Mouse (Mus musculus) neural tube, embryonic 11.5 days (tissue): ENCODE data around the gene Atpif1. TPM values are rescaled to one million over a fixed set of nuclear protein-coding genes. Genes with fewer than 3 reads are reported as not detected.

Experiments used
- ATAC-seq: fragments of 200-750 bp; cut with Nextera tagmentation; 2 replicates; pipeline ENCODE4 v1.8.0; 2017; ENCODE audit warnings: moderate number of reproducible peaks, mild to moderate bottlenecking, moderate TSS enrichment, moderate library complexity; ENCODE audit not compliant: insufficient read depth, low FRiP score, low TSS enrichment
- DNase-seq: peaks from one replicate; pipeline ENCODE4 v3.0.0-alpha.2; 2015; ENCODE audit warnings: low spot score
- H3K27ac ChIP-seq: fragments of 300-500 bp; sonication (generic); 2 replicates; pipeline ENCODE4 v1.5.1; 2014; ENCODE audit warnings: low read depth, mild to moderate bottlenecking, low read length
- H3K27me3 ChIP-seq: fragments of 300-500 bp; sonication (generic); 2 replicates; pipeline ENCODE4 v1.6.1; 2014; ENCODE audit warnings: mild to moderate bottlenecking, low read length, mixed read lengths; ENCODE audit not compliant: control insufficient read depth, insufficient read depth
- H3K36me3 ChIP-seq: fragments of 300-500 bp; sonication (generic); 2 replicates; pipeline ENCODE4 v1.6.1; 2014; ENCODE audit warnings: mild to moderate bottlenecking, low read length, moderate library complexity, mixed read lengths; ENCODE audit not compliant: control insufficient read depth, insufficient read depth
- H3K4me1 ChIP-seq: fragments of 300-500 bp; sonication (generic); 2 replicates; pipeline ENCODE4 v1.6.1; 2014; ENCODE audit warnings: low read length, mixed read lengths; ENCODE audit not compliant: control insufficient read depth, insufficient read depth
- H3K4me2 ChIP-seq: fragments of 300-500 bp; sonication (generic); 2 replicates; pipeline ENCODE4 v1.6.1; 2014; ENCODE audit warnings: low read depth, mild to moderate bottlenecking, moderate library complexity
- H3K4me3 ChIP-seq: fragments of 300-500 bp; sonication (generic); 2 replicates; pipeline ENCODE4 v1.5.1; 2014; ENCODE audit warnings: low read depth, low read length
- H3K9ac ChIP-seq: fragments of 300-500 bp; sonication (generic); 2 replicates; pipeline ENCODE4 v1.6.1; 2014; ENCODE audit warnings: mild to moderate bottlenecking, low read length
- H3K9me3 ChIP-seq: fragments of 300-500 bp; sonication (generic); 2 replicates; pipeline ENCODE4 v1.6.1; 2016; ENCODE audit warnings: low read length; ENCODE audit not compliant: control insufficient read depth
- WGBS: fragments of 180-500 bp; shearing (Covaris S2); extraction: QIAGEN DNeasy Blood & Tissue Kit; methylation state at CpG from one replicate; pipeline ENCODE4 v1.1.7; 2014; 5-methylcytosine and 5-hydroxymethylcytosine counted together
- polyA plus RNA-seq: library from polyadenylated mRNA; unstranded; fragments of >200 nt; fragmentation: Nextera tagmentation; extraction: Ambion mirVana; gene quantifications from 2 replicates; pipeline ENCODE4 v1.2.1, GENCODE M21; 2014

Gene Atpif1
- 1,030 and 1,051 TPM in 2 replicates for polyA plus RNA-seq

DNA sequence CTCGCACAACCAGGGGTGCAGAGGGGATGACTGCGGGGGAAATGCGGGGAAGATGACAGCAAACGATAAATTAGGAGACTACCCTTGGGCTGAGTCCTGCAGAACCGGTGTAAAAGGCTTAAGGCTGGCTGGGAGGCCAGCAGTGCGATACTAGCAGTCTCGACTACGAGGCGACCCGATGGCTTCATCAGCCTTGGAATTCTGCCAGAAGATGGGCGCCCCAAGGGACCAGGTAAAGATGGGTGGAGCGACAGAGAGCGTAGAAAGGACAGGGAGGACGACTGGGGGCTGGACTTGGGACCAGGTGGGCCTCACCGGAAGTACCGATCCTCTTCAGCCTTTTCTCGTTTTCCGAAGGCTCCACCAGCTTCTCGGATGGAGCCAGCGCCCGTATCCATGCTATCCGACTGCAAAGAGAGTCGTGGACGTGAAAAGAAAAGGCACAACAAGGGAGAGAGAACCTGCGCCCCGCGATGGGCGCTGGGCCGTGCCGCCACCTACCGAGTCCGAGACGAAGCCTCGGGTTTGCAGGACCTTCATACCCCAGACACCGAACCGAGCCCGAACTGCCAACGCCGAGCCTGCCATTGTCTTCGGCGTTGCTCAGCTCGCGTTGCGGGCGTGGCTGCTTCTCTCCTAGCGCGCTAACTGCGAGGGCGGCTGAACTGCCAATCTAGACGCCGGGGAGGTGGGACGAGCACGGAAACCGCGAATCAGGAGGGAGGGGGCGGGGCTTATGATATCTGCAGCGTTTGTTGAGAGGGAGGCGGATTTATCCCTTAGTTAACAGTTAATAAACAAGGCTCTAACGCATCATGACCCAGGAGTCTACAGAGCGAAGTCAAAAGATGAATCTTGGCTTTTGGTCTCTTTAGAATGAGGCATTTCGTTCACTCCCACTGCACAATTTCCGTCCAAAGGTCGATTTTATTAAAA lies at the start of gene Atpif1:
Gene Atpif1 (minus strand): TSS at position 679 of the 936 bp plus-strand sequence.
- Histone ChIP-seq H3K9me3 (no peaks in the 10 kb centered on the region), H3K27me3 (no peaks in the 10 kb centered on the region), H3K4me3 (peak within 1 kb of the TSS; percentile 75), H3K36me3 (no peaks in the 10 kb centered on the region), H3K4me2 (peak within 1 kb of the TSS; percentile 89), H3K9ac (peak within 1 kb of the TSS; percentile 88), H3K27ac (peak within 1 kb of the TSS; percentile 81), H3K4me1 (peaks cover 8% of the 10 kb centered on the region)
- DNase-seq (peak; percentile 93), ATAC-seq (peak; percentile 83)
- under 1% methylated on average over 62 of the region's 63 CpGs for WGBS

DNA sequence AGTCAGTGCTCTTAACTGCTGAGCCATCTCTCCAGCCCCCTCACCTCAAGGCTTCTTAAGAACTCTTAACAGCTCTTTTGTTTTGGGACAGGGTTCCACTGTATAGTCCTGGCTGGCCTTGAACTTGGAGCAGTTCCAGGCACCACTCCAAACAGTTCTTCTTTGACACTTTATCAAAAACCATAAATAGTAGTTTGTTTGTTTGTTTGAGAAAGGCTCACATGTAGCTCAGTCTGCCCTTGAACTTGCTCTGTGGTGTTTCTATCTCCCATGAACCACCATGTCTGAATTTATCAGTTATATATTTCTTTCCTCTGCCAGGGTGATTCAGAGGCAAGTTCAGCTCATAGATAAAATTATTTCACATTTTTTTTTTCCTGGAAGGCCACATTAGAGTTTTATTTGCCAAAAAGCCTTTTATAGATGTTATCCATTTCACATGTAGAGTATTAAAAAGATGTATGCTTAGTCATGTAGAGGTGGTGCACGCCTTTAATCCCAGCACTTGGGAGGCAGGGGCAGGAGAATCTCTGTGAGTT lies 41.4 kb upstream of the Atpif1 start:
- no peak overlapping the region for H3K4me2 ChIP-seq
- H3K27ac ChIP-seq, result no peak overlapping the region
- no peak overlapping the region for H3K9ac ChIP-seq
- ATAC-seq (no peak), DNase-seq (no peak)
- no peak overlapping the region for H3K4me3 ChIP-seq
- no peaks in the 10 kb centered on the region for H3K4me1 ChIP-seq
- no peaks in the 10 kb centered on the region for H3K9me3 ChIP-seq
- WGBS, result 88% methylated on average over 1 of the region's 1 CpGs
- no peaks in the 10 kb centered on the region for H3K36me3 ChIP-seq
- no peaks in the 10 kb centered on the region for H3K27me3 ChIP-seq

DNA sequence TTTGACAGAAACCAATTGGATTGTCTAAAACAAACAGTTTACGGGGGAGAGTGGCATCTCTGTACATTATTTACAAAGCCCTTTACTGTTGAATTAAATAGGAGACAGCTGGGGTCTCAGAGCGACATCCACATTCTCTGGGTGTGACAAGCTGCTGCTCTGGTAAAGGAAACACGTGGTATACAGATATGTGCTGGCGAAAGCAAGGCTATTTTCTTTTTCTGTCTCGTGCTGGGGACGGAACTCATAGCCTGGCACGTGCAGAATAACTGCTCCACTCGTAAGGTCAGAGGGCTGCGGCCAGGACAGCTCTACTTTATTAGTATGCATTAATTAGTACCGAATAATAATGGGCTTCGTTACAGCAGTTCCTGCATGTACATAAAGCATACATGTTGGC lies 39.9 kb upstream of the Atpif1 start:
- Histone ChIP-seq H3K27ac (no peak overlapping the region), H3K9me3 (no peaks in the 10 kb centered on the region), H3K4me2 (no peak overlapping the region), H3K4me3 (no peak overlapping the region), H3K27me3 (no peaks in the 10 kb centered on the region), H3K9ac (no peak overlapping the region), H3K36me3 (no peaks in the 10 kb centered on the region), H3K4me1 (no peaks in the 10 kb centered on the region)
- WGBS, result 80% methylated on average over 11 of the region's 11 CpGs
- no peak for DNase-seq
- ATAC-seq, result no peak

DNA sequence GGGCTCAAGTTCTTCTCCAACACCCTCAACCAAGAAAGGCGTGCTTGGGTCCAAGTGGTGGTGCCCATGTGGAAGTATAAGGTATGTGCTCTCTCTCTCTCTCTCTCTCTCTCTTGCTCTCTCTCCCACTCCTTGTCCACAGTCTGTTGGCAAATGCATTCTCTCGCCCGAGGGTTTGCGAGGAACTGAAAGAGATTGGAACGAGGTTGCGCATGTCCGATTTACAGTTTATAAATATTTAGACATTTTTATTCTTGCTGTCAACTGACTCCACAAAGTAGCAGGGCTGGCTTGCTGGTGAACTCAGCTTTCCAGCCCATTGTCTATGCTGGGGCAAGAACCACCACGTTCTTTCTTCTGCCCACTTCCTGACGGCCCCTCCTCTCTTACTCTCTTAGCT lies 37.7 kb upstream of the Atpif1 start:
- H3K27ac ChIP-seq, result no peak overlapping the region
- H3K27me3 ChIP-seq, result no peaks in the 10 kb centered on the region
- H3K4me2 ChIP-seq, result no peak overlapping the region
- WGBS, result 88% methylated on average over 9 of the region's 9 CpGs
- no peaks in the 10 kb centered on the region for H3K9me3 ChIP-seq
- no peaks in the 10 kb centered on the region for H3K4me1 ChIP-seq
- DNase-seq, result no peak
- no peak overlapping the region for H3K4me3 ChIP-seq
- no peak overlapping the region for H3K9ac ChIP-seq
- no peak for ATAC-seq
- H3K36me3 ChIP-seq, result no peaks in the 10 kb centered on the region

DNA sequence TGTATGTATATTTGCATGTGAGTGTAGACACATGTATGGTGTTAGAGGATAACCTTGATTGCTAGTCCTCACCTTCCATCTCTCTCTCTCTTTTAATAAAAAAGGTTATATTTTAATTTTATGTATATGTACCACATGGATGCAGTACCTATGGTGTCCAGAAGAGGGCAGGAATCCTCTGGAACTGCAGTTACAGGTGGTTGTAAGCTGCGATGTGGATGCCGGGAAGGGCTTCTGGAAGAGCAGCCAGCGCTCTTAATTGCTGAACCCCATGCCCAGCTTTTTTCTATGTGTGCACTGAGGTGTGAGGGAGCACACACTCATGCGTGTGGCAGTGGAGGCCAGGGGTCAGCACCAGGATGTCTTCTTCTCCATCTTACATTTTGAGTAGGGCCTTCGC lies 35.7 kb upstream of the Atpif1 start:
- H3K9me3 ChIP-seq, result no peaks in the 10 kb centered on the region
- DNase-seq, result no peak
- H3K4me2 ChIP-seq, result no peak overlapping the region
- H3K4me1 ChIP-seq, result no peaks in the 10 kb centered on the region
- no peaks in the 10 kb centered on the region for H3K36me3 ChIP-seq
- WGBS, result 92% methylated on average over 5 of the region's 5 CpGs
- ATAC-seq, result no peak
- no peak overlapping the region for H3K4me3 ChIP-seq
- H3K27ac ChIP-seq, result no peak overlapping the region
- H3K27me3 ChIP-seq, result no peaks in the 10 kb centered on the region
- H3K9ac ChIP-seq, result no peak overlapping the region

DNA sequence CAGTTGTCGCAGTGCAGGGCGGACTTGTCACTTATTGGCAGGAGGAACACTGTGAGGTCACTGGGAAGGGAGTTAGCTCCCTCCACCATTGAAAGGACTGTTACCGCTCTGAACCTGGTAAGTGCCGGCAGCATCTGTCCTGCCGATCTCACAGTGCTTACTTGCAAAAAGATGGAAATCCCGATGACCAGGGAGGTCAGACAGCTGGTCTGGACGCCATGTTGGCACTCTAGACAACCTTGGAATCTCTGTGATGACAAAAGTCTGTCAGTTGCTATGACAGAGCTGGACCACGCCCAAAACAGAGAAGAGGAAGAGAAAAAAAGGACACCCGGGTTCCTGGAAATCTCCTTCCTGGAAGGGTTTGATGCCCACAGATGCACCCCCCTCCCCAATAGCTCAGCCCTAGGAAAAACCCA lies 33.9 kb upstream of the Atpif1 start:
- H3K9me3 ChIP-seq, result no peaks in the 10 kb centered on the region
- no peaks in the 10 kb centered on the region for H3K4me1 ChIP-seq
- H3K4me2 ChIP-seq, result no peak overlapping the region
- no peaks in the 10 kb centered on the region for H3K27me3 ChIP-seq
- no peak overlapping the region for H3K9ac ChIP-seq
- no peaks in the 10 kb centered on the region for H3K36me3 ChIP-seq
- no peak for ATAC-seq
- no peak overlapping the region for H3K27ac ChIP-seq
- DNase-seq, result no peak
- WGBS, result 74% methylated on average over 9 of the region's 9 CpGs
- no peak overlapping the region for H3K4me3 ChIP-seq

DNA sequence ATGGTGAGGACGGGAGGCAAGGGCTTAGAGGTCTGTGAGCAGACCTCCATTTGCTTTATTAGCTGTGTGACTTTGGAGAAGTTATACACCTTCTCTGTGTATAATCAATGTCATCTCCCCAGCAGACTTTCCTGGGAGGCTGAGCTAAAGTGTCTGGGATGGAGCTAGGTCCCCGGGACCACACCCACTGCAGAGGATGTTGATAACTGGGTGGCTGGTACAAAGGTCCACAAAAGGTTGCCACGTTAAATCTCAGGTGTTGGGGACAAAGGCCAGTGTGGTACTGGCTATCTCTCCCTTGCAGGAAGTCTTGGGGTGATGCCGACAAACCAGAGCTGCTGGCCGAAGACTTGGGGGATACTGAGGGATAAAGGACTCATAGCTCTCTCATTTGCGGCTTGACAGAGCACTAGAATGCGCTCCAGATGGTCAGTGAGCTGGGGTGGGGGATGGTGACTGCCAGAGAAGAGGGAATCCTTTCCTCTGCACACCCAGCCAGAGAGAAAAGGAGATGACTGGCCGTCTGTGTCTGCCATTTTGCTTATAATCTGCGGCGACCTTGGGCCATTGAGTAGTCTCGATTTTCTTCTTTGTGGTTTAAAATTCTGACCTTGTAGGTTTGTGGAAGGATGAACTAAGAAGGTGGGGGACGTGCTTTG lies 31.8 kb upstream of the Atpif1 start:
- Histone ChIP-seq H3K27ac (no peak overlapping the region), H3K4me1 (no peaks in the 10 kb centered on the region), H3K4me3 (no peak overlapping the region), H3K9me3 (no peaks in the 10 kb centered on the region), H3K4me2 (no peak overlapping the region), H3K27me3 (no peaks in the 10 kb centered on the region), H3K9ac (no peak overlapping the region), H3K36me3 (no peaks in the 10 kb centered on the region)
- DNase-seq, result no peak
- no peak for ATAC-seq
- 82% methylated on average over 12 of the region's 12 CpGs for WGBS

DNA sequence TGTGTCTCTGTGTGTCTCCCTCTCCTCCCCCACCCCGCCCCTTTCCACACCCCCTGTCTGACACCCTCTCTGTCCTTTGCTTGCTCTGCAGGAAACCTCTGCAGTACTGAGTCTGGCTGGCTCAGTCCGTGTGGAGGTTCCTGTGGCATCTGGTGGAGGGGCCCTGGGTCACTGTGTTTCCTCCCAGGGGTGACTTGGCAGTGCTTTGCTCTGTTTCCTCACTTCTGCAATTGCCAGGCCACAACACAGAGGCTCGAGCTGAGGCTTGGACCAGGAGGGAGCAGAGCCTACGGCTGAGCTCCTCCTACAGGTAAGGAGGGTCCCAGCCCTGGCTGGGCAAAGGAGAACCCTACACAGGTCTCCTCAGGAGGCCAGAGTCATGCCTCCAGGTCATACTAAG lies 30.5 kb upstream of the Atpif1 start, which contains the start of gene Ptafr:
Gene Ptafr (plus strand): TSS at position 103 of the 400 bp plus-strand sequence.
- 38% methylated on average over 4 of the region's 4 CpGs for WGBS
- ATAC-seq, result no peak

More for the DNA sequence above, 30.5 kb upstream of the Atpif1 start, which contains the start of gene Ptafr:
- Histone ChIP-seq H3K36me3 (no peaks in the 10 kb centered on the region), H3K9me3 (no peaks in the 10 kb centered on the region), H3K27ac (no peak within 1 kb of the TSS), H3K9ac (no peak within 1 kb of the TSS), H3K4me3 (no peak within 1 kb of the TSS), H3K4me1 (no peaks in the 10 kb centered on the region), H3K4me2 (no peak within 1 kb of the TSS), H3K27me3 (no peaks in the 10 kb centered on the region)
- no peak for DNase-seq
